Mouse (Mus musculus): ENCODE measurements around the gene Ccnjl. TPM values are rescaled to one million over a fixed set of nuclear protein-coding genes. Genes with fewer than 3 reads are reported as not detected.
A peak's percentile ranks its signal among the peaks of the same experiment; 100 is the strongest.

Gene Ccnjl
- polyA plus RNA-seq, 1 experiment from 2014 or later, result 34.2 TPM

DNA sequence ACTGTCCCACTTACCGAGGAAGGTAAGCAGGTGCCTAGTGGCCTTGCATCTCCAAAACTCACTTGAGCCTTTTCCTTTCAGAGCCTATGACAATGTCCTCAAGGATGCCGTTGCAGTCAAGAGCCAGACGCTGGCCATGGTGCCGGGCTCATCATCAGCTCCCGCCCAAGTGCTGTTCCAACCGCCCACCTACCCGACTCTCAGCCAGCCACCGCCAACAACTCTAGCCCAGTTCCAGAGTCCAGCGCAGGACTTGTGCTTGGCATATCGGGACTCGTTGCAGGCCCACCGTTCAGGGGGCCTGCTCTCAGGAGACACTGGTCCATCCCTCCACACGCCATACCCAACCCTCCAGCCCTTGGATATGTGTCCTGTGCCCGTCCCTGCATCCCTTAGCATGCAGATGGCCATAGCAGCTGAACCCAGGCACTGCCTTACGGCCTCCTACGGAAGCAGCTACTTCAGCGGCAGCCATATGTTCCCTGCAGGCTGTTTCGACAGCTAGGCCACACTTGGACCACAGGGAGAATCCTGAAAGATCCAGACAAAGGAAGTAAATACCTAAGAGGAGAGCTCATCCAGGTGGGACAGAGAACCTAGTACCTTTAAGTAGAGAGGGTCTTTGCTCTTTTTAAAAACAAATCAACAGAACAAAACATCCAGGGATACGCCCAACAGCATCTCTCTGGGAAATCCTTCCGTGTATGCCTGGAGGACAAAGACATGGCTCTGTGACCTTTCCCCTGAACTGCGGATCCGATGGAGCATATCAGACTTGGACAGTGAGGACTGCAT is 56.8 kb downstream of the Ccnjl start:
- H3K27ac ChIP-seq (replicated peaks; ENCODE audit: low read depth, low read length), result no peak overlapping the region

DNA sequence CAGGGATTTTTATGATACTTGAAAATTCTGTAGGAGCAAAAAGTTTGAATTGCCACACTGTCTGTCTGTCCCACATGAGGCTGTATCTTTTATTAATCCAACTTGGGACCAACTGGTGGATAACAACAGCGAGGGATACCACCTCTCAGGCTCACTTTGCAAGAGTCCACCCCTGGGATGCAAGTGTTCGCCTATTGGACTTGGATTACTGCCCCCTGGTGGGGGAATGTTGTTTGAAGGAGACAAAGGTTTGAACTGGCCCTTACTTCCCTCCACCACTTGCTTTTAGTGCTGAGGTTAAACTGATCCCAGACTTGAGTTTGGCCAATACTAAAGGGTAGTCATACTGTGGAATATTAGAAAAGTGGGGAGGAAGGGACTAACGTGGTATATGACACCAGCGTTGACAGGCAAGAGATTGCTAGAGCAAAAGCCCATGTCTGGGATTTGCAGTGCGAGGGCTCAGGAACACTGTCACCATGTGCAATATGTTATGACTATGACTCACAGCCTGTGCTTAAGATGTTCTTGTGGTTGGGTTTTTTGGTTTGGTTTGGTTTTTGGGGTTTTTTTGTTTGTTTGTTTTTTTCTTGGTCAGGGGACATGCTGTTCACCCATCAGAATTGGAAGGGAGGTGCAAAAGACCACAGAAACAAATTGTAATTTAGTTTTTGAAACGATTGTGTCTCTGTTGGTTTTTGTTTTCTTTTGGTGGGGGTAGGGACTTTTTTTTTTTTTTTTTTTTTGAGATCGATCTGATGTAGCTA is 57.9 kb downstream of the Ccnjl start, which contains the start of gene 4933415A04Rik:
Gene 4933415A04Rik (plus strand): TSS at position 717 of the 767 bp plus-strand sequence.
- no peak within 1 kb of the TSS for H3K9ac ChIP-seq (ENCODE audit: low read length)
- no peak for ATAC-seq (ENCODE audit: insufficient number of reproducible peaks, low FRiP score, low TSS enrichment, low read depth)
- DNase-seq (ENCODE audit: low spot score), result peak; percentile 83

More for the DNA sequence above, 56.8 kb downstream of the Ccnjl start:
- Histone ChIP-seq H3K4me2 (ENCODE audit: low read depth, severe bottlenecking) (no peak overlapping the region), H3K36me3 (ENCODE audit: control insufficient read depth, insufficient read depth, low read length) (peaks cover 9% of the 10 kb centered on the region; the same call in 1 of the 2 replicates), H3K4me3 (ENCODE audit: low read depth, low read length) (no peak overlapping the region), H3K9ac (ENCODE audit: low read length) (no peak overlapping the region), H3K4me1 (ENCODE audit: control insufficient read depth, insufficient read depth, low read length) (no peaks in the 10 kb centered on the region), H3K27me3 (ENCODE audit: control insufficient read depth, insufficient read depth, low read length) (no peaks in the 10 kb centered on the region), H3K9me3 (ENCODE audit: control insufficient read depth, low read length) (no peaks in the 10 kb centered on the region)
- ATAC-seq (ENCODE audit: insufficient number of reproducible peaks, low FRiP score, low TSS enrichment, low read depth) (no peak), DNase-seq (ENCODE audit: low spot score) (no peak)
- 92% methylated on average over 22 of the region's 22 CpGs for WGBS

DNA sequence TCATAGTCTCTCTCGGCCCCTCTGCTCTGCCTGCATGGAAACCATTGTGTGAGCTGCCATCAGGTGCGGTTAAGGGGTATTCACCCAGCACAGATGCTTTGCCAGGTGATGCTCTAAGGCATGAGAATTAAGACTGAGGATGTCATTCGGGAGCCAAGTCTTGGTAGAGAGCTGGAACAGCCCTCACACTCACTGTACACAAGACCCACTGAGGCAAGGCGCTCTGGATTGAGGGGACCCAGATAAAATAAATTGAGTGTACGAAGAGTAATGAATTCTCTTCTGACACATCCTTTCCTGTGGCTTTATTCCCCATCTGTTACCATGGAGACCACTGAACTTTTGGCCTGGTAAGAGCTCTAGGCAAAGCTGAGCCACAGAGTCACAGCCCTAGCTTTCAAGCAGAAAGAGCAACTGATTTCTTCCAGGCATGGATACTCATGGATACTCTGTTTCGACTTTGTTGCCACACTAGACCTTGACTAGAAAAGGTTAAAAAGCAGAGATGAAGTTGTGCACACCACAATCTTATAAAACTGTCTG is 61.0 kb downstream of the Ccnjl start:
- no peak overlapping the region for H3K9ac ChIP-seq (ENCODE audit: low read length)
- H3K4me3 ChIP-seq (ENCODE audit: low read depth, low read length), result no peak overlapping the region
- 61% methylated on average over 6 of the region's 6 CpGs for WGBS
- no peak overlapping the region for H3K27ac ChIP-seq (replicated peaks; ENCODE audit: low read depth, low read length)
- H3K27me3 ChIP-seq (ENCODE audit: control insufficient read depth, insufficient read depth, low read length), result no peaks in the 10 kb centered on the region
- no peaks in the 10 kb centered on the region for H3K9me3 ChIP-seq (ENCODE audit: control insufficient read depth, low read length)
- no peak overlapping the region for H3K4me2 ChIP-seq (ENCODE audit: low read depth, severe bottlenecking)
- ATAC-seq (ENCODE audit: insufficient number of reproducible peaks, low FRiP score, low TSS enrichment, low read depth), result no peak
- no peaks in the 10 kb centered on the region for H3K4me1 ChIP-seq (ENCODE audit: control insufficient read depth, insufficient read depth, low read length)
- DNase-seq (ENCODE audit: low spot score), result no peak
- peaks cover 6% of the 10 kb centered on the region; the same call in 1 of the 2 replicates for H3K36me3 ChIP-seq (ENCODE audit: control insufficient read depth, insufficient read depth, low read length)

More for the DNA sequence above, 57.9 kb downstream of the Ccnjl start, which contains the start of gene 4933415A04Rik:
- Histone ChIP-seq H3K4me2 (ENCODE audit: low read depth, severe bottlenecking) (no peak within 1 kb of the TSS), H3K4me1 (ENCODE audit: control insufficient read depth, insufficient read depth, low read length) (no peaks in the 10 kb centered on the region), H3K9me3 (ENCODE audit: control insufficient read depth, low read length) (no peaks in the 10 kb centered on the region), H3K27ac (replicated peaks; ENCODE audit: low read depth, low read length) (no peak within 1 kb of the TSS), H3K27me3 (ENCODE audit: control insufficient read depth, insufficient read depth, low read length) (no peaks in the 10 kb centered on the region), H3K36me3 (ENCODE audit: control insufficient read depth, insufficient read depth, low read length) (peaks cover 6% of the 10 kb centered on the region; the same call in 1 of the 2 replicates), H3K4me3 (ENCODE audit: low read depth, low read length) (no peak within 1 kb of the TSS)
- 72% methylated on average over 7 of the region's 7 CpGs for WGBS

DNA sequence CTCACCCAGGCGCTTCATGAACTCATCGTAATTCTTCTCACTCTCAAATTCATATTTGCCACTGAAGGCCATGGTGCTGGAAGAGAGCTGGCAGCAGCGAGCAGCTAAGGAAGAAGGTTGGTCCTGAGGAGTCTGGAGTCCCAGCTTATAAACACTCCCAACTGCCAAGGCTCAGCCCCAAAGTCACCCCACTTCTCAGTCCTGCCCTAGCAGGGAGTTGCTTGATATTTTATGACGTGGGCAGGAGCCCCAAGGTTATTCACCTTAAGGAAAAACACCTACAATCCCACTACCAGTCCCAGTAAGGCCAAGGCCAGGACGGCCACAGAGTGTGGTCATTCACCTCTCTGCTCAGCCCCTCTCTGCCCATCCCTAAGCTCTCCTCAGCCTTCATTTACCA is 72.9 kb downstream of the Ccnjl start, which contains the start of gene Fabp6:
Gene Fabp6 (minus strand): TSS at position 101 of the 400 bp plus-strand sequence.
- Histone ChIP-seq H3K4me1 (ENCODE audit: control insufficient read depth, insufficient read depth, low read length) (no peaks in the 10 kb centered on the region), H3K9ac (ENCODE audit: low read length) (no peak within 1 kb of the TSS), H3K4me2 (ENCODE audit: low read depth, severe bottlenecking) (no peak within 1 kb of the TSS), H3K27me3 (ENCODE audit: control insufficient read depth, insufficient read depth, low read length) (no peaks in the 10 kb centered on the region), H3K4me3 (ENCODE audit: low read depth, low read length) (no peak within 1 kb of the TSS), H3K36me3 (ENCODE audit: control insufficient read depth, insufficient read depth, low read length) (no peaks in the 10 kb centered on the region), H3K27ac (replicated peaks; ENCODE audit: low read depth, low read length) (no peak within 1 kb of the TSS), H3K9me3 (ENCODE audit: control insufficient read depth, low read length) (no peaks in the 10 kb centered on the region)
- DNase-seq (ENCODE audit: low spot score) (no peak), ATAC-seq (ENCODE audit: insufficient number of reproducible peaks, low FRiP score, low TSS enrichment, low read depth) (no peak)
- 88% methylated on average over 5 of the region's 5 CpGs for WGBS

DNA sequence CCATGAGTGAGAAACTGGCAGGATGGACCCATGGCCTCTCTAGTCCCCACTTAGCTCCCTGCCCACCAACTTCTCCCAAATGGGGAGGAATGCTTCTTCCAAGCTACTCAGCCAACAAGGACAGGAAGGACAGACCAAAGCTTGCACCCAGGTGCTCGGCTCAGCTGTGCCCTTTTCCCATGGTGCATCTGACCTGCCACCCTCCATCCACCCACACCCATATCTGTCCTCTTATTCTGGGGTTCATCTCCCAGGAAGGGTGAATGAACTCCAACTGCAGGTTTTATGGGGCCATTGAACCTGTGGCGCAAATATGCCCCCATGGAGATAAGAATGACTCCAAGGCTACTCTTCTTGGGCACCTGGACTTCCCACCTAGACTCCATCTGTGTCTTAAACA is 75.6 kb downstream of the Ccnjl start:
- ATAC-seq (ENCODE audit: insufficient number of reproducible peaks, low FRiP score, low TSS enrichment, low read depth), result no peak
- H3K27ac ChIP-seq (replicated peaks; ENCODE audit: low read depth, low read length), result no peak overlapping the region

DNA sequence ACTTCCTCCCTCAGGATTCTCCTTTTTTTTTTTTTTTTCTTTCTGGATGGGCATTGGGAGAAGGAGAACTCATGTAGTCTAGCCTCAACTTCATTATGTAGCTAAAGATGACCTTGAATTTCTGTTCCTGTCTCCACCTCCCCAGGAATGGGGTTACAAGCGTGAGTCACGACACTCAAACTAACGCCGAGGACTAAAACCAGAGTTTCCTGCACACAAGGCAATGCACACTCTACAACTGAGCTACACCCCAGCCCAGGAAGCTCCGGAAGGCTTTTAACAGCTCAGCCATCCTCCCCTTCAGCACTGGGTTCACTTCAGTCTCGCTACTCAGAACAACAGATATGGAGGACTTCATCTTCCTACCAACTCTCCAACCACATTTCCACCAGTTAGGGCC is 76.3 kb downstream of the Ccnjl start:
- Histone ChIP-seq H3K4me2 (ENCODE audit: low read depth, severe bottlenecking) (no peak overlapping the region), H3K27me3 (ENCODE audit: control insufficient read depth, insufficient read depth, low read length) (no peaks in the 10 kb centered on the region), H3K36me3 (ENCODE audit: control insufficient read depth, insufficient read depth, low read length) (no peaks in the 10 kb centered on the region), H3K9me3 (ENCODE audit: control insufficient read depth, low read length) (no peaks in the 10 kb centered on the region), H3K27ac (replicated peaks; ENCODE audit: low read depth, low read length) (no peak overlapping the region), H3K4me3 (ENCODE audit: low read depth, low read length) (no peak overlapping the region), H3K9ac (ENCODE audit: low read length) (no peak overlapping the region), H3K4me1 (ENCODE audit: control insufficient read depth, insufficient read depth, low read length) (no peaks in the 10 kb centered on the region)
- ATAC-seq (ENCODE audit: insufficient number of reproducible peaks, low FRiP score, low TSS enrichment, low read depth), result no peak
- 89% methylated on average over 6 of the region's 6 CpGs for WGBS
- no peak for DNase-seq (ENCODE audit: low spot score)

More for the DNA sequence above, 75.6 kb downstream of the Ccnjl start:
- no peaks in the 10 kb centered on the region for H3K4me1 ChIP-seq (ENCODE audit: control insufficient read depth, insufficient read depth, low read length)
- no peak overlapping the region for H3K4me3 ChIP-seq (ENCODE audit: low read depth, low read length)
- no peak overlapping the region for H3K9ac ChIP-seq (ENCODE audit: low read length)
- H3K9me3 ChIP-seq (ENCODE audit: control insufficient read depth, low read length), result no peaks in the 10 kb centered on the region
- no peaks in the 10 kb centered on the region for H3K36me3 ChIP-seq (ENCODE audit: control insufficient read depth, insufficient read depth, low read length)
- no peak for DNase-seq (ENCODE audit: low spot score)
- H3K4me2 ChIP-seq (ENCODE audit: low read depth, severe bottlenecking), result no peak overlapping the region
- WGBS, result 76% methylated on average over 2 of the region's 2 CpGs
- no peaks in the 10 kb centered on the region for H3K27me3 ChIP-seq (ENCODE audit: control insufficient read depth, insufficient read depth, low read length)

DNA sequence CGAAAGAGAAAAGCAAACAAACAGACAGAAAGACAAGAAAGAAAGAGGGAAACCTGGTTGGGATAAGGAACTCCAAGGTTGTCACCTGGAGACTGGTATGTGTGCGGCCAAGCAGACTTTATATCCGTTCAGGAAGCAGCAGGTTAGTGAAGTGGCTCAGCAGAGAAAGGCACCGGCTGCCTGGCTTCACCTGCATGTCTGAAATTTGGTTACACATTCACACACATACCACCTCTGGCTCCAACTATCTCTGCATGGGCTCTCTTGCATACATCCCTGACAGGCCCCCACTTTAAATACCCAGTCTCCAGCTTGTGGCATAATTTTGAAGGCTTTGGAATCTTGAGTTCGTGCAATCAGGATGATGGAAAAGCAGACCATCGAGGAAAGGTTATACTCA is 77.3 kb downstream of the Ccnjl start:
- H3K27me3 ChIP-seq (ENCODE audit: control insufficient read depth, insufficient read depth, low read length), result no peaks in the 10 kb centered on the region
- no peak for ATAC-seq (ENCODE audit: insufficient number of reproducible peaks, low FRiP score, low TSS enrichment, low read depth)
- whole genome bisulfite sequencing, result 90% methylated on average over 6 of the region's 6 CpGs

DNA sequence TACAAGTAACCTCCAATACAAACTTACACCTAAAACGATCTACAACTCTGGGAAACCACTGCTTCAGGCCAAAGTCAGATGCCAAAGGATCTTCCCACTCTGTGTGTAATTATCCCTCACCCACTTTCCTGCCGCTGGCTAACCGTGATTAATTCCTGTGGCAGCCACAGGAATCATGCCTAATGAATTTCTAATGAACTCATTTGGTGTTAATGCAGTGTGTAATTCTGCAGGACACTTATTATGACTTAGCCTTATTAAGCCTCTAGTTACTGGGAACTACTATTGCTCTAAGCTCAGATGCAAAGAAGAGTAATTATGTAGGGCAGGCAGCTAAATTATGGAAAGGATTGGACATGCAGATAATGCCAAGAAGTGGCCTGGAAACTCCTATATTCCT is 79.9 kb downstream of the Ccnjl start:
- no peak for DNase-seq (ENCODE audit: low spot score)
- ATAC-seq (ENCODE audit: insufficient number of reproducible peaks, low FRiP score, low TSS enrichment, low read depth), result no peak
- Histone ChIP-seq H3K27me3 (ENCODE audit: control insufficient read depth, insufficient read depth, low read length) (no peaks in the 10 kb centered on the region), H3K4me3 (ENCODE audit: low read depth, low read length) (no peak overlapping the region), H3K9me3 (ENCODE audit: control insufficient read depth, low read length) (no peaks in the 10 kb centered on the region), H3K36me3 (ENCODE audit: control insufficient read depth, insufficient read depth, low read length) (no peaks in the 10 kb centered on the region), H3K4me1 (ENCODE audit: control insufficient read depth, insufficient read depth, low read length) (no peaks in the 10 kb centered on the region), H3K27ac (replicated peaks; ENCODE audit: low read depth, low read length) (no peak overlapping the region), H3K9ac (ENCODE audit: low read length) (no peak overlapping the region), H3K4me2 (ENCODE audit: low read depth, severe bottlenecking) (no peak overlapping the region)
- 49% methylated on average over 3 of the region's 3 CpGs for WGBS

More for the DNA sequence above, 77.3 kb downstream of the Ccnjl start:
- Histone ChIP-seq H3K9me3 (ENCODE audit: control insufficient read depth, low read length) (no peaks in the 10 kb centered on the region), H3K27ac (replicated peaks; ENCODE audit: low read depth, low read length) (no peak overlapping the region), H3K36me3 (ENCODE audit: control insufficient read depth, insufficient read depth, low read length) (no peaks in the 10 kb centered on the region), H3K4me3 (ENCODE audit: low read depth, low read length) (no peak overlapping the region), H3K4me2 (ENCODE audit: low read depth, severe bottlenecking) (no peak overlapping the region), H3K9ac (ENCODE audit: low read length) (no peak overlapping the region), H3K4me1 (ENCODE audit: control insufficient read depth, insufficient read depth, low read length) (no peaks in the 10 kb centered on the region)
- DNase-seq (ENCODE audit: low spot score), result no peak

Measured in limb, embryonic 11.5 days (tissue).